Mouse (Mus musculus) ZHBTc4 (cell line): ENCODE measurements around the gene Nav1.

Experiments used
- DNase-seq: peaks from one replicate; pipeline ENCODE4 v3.0.0-alpha.2; 2011; ENCODE audit warnings: low read depth, low spot score

The Nav1 gene

DNA sequence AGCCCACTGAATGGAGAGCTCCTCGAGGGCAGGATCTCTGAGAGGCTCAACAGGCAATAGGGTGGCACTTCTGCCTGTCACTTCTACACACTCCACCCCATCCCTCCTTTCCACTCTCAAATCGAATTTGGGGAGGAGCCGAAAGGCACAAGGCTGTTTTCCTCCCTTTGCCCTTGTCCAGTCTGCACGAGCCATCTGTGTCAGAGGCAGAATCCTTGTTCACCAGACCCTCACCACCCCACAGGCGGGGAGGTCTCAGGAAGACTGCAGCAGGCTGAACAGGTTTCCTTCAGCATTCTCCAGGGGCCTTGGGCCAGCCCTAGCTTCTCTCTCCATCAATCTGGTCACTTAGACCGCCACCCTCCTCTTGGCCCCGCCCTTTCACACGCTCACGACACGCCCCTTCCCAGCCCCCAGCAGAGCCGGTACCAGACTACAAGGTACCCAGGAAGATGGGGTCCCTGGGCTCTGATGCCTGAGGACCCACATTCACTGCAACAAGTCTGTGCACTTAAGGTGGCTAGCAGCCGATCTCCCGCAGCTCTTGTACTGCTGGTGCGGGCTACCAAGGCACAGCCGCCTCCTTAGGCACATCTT lies 23.9 kb downstream of the Nav1 start:
- DNase-seq = no peak

DNA sequence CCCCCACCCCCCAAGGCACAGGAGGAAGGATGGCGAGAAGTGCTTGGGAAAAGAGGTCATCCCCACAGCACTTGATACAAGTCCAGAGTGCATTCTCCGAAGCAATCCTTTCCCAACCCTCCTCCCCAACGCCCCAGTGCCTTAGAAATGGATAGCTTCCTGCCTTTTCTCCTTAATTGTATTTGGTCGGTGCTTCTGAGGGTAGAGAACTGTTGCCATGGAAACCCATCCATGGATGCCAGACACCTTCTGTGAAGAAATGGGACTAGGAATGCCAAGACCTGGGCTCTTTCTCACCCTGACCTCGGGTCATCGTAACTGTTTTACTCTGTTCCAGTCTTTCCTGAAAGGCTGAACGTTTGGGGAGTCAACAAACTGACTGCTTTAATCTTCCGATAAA lies 26.1 kb downstream of the Nav1 start:
- no peak for DNase-seq

DNA sequence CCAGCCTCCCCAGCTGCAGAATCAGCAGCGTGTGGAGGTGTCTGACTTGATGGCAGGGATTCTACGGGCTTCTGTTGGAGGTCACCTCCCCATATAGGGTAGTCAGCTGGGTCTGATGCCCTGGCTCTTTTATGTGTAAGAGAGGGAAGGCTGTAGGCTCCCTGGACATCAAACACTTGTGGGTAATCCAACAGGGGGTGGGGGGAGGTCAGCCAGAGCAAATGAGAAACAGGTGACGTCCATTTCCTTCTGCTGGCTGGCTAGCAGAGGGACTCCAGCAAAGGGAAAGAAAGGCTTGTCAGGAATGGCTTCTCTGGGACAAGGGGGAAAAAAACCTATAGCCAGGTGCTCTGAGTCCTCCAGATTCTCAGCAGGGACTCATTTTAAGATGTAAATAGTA lies 28.0 kb downstream of the Nav1 start:
- DNase-seq = no peak

GRCm38 (mm10) chr1:135577793-135578192 lies 29.3 kb downstream of the Nav1 start:
- no peak for DNase-seq

GRCm38 (mm10) chr1:135575393-135575792 lies 31.7 kb downstream of the Nav1 start:
- no peak for DNase-seq

GRCm38 (mm10) chr1:135574451-135575208 lies 32.5 kb downstream of the Nav1 start:
- no peak for DNase-seq

DNA sequence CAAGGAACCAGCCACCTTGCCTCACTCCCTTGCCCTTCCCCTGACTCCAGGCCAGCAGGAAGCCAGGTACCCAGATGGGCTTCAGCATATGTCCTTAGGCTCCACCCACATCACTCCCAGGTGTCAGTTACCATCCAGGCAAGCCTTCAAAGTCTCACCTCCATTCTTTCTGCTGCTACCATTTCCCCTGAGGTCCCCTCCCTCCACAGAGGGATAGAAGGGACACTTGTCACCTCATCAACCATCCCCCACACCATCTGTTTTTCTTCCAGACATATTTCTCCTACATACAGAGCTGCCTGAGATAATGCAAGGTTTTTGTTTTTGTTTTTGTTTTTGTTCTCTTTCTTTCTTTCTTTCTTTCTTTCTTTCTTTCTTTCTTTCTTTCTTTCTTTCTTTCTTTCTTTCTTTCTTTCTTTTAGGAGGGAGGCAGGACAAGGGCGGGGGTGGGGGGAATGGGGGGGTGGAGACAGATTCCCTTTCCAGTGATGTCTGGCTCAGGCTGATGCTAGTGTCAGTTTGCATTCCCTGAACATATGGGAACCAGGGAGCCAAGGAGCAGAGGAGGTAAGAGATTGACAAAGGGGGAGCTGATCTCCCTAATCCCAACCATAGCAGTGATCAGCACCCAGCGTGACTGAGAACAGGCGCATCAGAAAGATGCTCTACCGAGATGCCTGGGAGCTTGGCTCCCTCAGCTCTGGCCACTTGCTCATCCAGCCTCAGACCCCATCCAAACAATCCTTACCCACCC lies 34.8 kb downstream of the Nav1 start:
- DNase-seq = no peak

- no peak for DNase-seq
Observed at GRCm38 (mm10) chr1:135568087-135568486, 39.0 kb downstream of the Nav1 start.

DNA sequence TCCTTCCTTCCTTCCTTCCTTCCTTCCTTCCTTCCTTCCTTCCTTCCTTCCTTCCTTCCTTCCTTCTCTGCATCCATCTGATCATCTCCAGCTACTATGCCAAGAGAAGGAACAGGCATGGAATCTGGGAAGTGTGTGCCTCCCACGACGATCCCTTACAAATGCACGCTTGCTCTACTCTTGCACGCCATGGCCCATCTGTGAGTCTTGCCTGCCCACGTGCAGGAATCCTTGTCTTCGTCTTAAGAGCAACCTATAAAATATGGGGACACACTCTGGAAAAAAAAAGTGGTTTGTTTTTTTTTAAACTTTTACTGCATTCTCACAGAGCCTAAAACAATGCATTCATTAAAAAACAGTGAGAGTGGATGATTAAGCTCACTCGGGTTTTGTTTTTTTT lies 40.5 kb downstream of the Nav1 start:
- no peak for DNase-seq

DNA sequence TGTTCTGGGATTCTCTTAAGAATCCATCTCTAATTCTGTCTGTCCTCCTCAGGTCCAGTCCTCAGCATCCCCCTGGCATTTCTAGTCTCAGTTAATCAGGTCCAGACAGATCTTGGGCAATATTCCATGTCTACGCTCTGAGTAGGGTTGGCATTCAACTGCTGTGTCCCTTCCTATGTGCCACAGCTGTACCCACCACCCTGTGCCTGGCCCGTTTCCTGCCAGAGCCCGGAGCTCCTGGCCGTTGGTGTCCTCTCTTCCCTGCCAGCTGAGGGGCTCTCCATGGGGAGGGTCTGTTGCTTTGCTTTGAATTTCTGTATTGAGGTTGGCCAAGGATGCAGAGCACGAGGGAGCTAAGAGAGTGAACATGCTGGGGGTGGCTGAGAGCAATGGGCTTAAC lies 41.3 kb downstream of the Nav1 start:
- no peak for DNase-seq

DNA sequence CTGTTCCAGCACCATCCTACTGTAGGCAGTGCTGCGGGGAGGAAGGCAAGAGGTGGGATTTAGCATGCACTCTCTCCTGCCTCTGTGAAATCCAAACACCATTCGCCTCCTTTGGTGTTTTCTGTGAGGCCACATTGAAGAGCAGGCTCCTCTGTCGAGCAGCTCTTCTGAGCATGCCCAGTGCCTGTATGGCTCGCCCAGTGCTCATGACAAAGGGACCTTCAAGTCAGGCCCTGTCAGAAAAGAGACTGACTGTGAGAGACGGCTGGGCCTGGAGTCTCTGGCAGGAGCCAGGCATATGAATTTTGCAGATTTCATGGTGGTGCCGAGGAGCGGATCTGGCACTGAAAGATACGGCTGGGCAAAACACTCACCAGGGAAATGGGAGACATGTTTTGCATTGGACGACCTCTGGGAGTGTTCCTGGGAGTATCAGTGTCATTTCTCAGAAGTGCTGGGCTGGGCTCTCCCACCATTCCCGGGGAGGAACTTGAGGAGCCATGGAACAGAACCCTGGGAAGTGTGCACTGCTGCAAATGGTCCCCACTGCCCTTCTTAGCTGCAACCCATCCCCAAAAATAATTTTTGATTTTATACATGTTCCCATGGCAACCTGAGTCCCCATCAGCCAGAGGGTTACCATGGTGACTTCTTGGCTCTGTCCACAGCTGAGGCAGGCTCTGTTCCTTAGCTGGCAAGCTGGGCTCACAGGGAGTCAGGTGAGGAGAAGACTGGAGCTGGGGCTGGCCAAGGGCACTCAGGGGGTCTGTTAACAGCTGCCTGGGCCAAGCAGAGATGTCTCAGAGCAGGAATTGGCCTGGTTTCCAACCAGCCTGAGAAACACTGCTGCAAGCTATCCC lies 42.2 kb downstream of the Nav1 start:
- peak; percentile 55 for DNase-seq

DNA sequence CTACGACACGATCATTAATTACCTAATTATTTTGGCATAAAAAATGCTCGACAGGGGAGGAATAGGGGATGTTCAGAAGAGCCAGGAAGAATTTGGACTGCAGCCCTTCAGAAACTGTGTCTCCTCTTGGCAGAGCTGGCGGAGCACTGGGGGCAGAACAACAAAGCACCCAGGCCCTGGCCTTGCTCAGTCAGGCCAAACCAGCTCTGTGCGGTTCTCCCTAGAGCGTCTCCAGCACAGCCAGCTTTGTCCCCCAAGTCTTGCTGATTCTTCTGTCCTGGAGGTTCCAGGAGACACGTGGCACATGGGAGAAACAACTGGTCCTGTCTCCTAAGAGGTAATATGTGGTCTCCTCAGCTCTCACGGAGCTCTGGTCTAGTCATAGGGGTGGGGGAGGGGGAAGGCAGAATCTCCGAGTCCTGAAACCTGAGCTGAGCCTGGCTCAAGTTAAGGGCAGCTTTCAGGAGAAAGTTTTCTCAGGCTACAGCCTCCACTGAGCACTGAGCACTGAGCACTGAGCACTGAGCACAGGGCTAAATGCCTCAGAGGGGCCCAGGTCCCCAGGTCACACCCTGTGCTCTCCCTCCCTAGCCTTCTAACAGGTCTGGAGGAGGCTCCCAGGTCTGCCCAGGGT lies 43.2 kb downstream of the Nav1 start:
- DNase-seq = peak; percentile 74

GRCm38 (mm10) chr1:135562982-135563650 lies 44.0 kb downstream of the Nav1 start:
- no peak for DNase-seq

DNA sequence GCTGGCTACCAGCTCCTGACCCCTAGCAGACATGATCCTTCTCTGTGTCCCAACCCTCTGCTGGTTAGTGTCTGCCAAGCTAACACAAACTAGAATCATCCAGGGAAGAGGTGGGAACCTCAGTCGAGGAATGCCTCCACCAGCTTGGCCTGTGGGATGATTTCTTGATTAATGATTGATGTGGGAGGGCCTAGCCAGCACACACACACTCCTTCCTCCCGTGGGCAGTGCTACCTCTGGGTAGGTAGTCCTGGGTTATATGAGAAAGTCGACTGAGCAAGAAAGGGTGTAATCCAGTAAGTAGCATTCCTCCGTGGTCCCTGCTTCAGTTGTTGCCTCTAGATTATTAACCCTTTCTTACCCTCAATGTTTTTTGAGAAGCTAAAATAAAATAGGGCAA lies 45.0 kb downstream of the Nav1 start:
- no peak for DNase-seq

DNA sequence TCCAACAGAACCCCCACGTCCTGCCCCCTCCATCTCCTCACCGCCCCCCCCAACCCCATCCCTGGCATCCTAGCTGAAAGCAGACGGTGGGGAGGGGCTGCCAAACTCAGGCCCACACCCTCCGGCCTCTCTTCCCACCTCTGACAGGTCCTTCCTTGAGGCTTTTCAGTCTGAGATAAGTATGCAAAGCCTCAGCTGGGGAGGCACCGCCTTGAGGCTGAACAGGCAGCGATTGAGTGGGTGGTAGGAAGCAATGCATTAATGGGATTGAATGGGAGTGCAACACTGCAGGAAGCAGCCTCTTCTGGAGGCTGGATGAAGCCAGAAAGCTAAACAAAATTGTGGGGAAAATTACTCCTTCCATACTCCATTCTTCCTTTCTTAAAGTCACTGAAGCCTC lies 45.8 kb downstream of the Nav1 start:
- DNase-seq = peak; percentile 74

DNA sequence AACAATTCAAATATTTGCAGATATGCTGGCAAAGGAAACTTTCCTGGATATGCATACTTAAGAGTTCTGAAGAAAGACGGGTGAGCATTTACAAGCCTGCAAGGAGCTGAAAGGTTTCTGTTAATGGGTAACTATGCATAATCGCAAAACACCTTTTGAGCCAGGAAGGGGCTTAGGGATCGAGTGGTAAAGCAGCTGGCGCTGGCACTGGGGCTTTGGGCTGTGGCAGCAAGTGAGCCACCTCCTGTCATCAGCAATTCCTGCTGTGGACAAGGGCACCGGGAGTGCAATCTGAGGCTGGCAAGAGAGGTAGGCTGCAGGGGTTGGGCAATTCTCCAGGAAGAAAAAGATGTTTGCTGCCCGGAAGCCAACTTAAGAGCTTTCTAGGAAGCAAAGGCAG lies 49.1 kb downstream of the Nav1 start:
- DNase-seq = no peak

GRCm38 (mm10) chr1:135555885-135556284 lies 51.2 kb downstream of the Nav1 start:
- DNase-seq = no peak

DNA sequence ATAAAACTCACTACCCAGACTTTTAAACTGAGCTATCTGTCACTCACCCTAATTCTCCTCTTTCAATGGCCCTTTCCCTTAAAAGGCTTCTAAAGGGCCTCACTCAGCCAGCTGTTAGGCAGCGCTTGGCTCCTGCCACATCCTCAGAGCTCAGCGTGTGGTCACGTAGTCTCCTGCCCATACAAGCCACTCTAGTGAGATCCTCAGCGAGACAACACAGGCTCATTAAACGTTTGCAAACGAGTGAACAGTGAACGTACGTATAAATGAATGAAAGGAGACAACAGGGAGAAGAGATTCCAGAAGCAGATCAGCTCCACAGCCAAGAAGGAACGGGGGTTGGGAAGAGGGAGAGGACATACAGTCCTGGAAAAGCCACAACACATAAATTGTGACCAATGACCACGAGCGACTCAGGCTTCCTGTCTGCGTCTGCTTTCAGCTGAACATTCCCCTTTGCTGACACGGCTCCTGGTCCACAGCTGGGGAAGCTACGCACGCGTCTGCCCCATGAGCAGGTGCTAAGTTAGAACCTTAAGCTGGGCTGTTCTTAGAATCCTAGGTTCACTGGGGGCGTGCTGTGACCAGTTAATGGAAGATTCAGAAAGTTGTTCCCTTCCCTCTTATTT lies 52.3 kb downstream of the Nav1 start:
- no peak for DNase-seq

DNA sequence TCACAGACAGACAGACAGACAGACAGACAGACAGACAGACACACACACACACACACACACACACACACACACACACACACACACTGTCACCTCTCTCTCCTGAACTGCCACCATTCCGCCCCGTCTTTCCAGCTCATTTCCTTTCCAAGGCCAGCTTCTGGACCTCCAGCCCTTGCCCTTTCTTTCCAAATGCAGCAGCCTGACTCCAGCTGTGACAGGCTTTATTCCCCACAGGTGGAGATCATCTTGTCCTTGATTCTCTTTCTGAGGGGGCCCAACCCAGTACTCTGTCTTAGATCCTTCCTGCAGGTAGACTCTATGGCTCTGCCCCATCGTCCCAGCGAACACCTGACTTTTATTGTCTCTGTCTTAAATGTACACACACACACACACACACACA lies 53.5 kb downstream of the Nav1 start:
- DNase-seq = peak; percentile 80

DNA sequence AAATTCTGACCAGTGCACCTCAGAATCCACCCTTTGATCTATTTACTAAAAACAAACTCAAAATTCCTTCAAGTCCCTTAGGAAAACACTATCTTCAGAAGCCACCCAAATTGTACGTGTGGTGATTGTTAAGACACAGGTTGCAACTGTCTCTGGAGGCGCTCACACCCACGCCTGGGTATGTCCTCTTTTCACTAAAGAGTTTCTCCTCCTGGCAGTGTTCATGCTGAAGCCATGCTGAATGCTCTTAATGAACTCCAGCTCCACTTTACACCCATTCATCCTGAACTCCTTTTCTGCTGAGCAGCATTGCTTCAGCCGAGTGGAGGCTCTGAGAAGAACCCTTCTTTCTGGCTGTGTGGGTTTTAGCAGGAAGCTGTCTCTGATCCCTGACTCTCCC lies 53.9 kb downstream of the Nav1 start:
- DNase-seq = no peak
